Comparison of ENCODE assay signal across 8 mouse cellular contexts in the genomic region with DNA sequence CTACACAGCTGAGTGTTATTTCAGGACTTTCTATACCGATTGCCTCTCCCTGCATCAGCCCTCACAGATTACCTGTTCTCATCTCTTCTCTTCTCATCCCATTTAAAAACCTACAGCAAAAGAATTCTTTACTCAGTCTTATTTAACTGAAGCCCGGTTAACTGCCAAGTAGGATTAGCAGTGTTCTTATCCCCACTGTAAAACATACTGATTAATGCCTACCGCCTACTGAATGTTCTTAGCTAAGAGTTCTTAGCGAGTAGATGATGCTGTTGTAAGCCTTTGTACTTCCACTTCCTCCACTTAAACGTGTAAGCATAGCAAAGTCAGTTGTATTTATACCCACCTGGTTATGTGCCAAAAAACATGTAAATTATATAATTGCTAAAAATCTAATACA.
"Had no signal": no experiment of that assay in that cellular context is flagged by ENCODE, and none has a peak within 500 bp of the region (broad histone marks: within the 10 kb centered on the region; RNA-seq: fewer than 3 reads in every experiment).

No protein-coding gene starts in this region.

- DNase-seq: liver, postnatal 0 days; lung, adult 2 months; lung, postnatal 14 days; lung, postnatal 36 days; right cerebral cortex, postnatal 14 days; thymus, adult 18-20 months; thymus, postnatal 14 days; thymus, postnatal 36 days had no signal
